Mouse (Mus musculus): ENCODE data around the gene Slc41a3.

Slc41a3 gene

DNA sequence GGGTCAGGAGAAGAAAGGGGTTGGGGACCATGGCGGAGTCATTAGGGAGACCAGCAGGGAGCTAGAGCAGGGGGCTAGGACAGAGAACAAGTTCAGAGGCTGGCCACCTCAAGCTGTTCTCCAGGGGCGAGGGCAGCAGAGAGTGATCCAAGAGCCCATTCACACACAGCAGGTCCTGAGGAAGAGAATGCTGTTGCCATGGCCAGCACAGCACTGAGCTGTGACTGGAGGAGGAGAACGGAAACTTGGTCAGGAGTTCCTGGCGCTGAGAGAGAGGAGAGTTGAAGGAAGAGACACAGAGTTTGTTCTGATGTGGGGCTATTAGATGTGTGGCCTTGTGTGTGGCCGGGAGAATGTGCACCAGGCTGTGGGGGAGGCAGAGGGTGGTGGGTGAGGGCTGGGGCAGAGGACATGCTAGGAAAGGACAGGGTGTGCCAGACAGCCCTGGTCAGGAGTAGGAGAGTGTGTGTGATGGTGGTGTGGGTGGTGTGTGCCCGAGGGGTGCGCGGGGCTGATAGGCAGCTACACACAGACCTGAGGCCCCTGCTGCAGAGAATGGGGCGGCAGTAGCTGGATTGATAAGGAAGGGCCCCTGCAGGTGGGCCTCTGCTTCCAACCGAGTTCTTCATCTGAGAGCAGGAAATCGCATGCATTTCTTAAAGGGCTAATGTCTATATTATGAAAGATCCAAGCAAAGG, 18.4 kb downstream of the Slc41a3 start:
- intact Hi-C loops (cut with DNase I) = no loop called here

DNA sequence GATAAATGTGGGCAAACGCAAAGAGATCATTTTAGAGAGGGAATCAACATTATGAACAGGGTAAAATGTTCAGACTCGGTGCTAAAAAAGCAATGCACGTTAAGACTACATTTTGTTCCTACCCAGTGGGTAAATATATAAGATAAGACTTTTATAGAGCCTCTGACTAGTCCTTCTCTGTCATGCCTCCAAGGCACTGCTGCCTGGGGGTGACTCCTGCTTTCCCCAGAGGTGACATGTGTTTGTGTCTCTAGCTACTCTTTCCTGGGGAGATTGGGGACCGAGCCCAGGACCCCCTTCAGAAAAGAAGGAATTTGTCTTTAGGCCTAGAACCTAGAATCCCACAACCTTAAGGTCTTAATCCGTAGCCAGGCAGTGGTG, 18.9 kb downstream of the Slc41a3 start:
- intact Hi-C loops (cut with DNase I) = no loop called here

DNA sequence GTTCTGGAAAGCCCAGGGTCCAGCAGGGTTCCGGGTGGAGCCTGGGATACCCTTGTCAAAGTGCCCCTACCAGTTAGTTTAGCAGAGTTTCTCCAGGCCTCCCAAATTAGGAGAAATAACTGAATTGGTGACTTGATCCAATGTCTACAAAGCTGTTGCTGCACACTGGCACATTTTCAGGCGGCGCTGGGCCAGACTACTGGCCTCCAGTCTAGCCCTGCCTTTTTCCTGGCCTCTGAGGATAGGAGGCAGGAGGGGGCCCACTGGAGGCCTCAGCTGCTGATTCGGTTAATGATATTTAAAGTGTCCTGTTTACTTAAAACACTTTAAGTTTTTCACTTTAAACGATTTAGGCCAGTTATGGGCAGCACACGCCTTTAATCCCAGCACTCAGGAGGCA, 19.7 kb downstream of the Slc41a3 start:
- intact Hi-C loops (cut with DNase I) = loop anchor here (2.0 kb wide), 1 partner anchor 17 kb away; no protein-coding TSS in a partner anchor

DNA sequence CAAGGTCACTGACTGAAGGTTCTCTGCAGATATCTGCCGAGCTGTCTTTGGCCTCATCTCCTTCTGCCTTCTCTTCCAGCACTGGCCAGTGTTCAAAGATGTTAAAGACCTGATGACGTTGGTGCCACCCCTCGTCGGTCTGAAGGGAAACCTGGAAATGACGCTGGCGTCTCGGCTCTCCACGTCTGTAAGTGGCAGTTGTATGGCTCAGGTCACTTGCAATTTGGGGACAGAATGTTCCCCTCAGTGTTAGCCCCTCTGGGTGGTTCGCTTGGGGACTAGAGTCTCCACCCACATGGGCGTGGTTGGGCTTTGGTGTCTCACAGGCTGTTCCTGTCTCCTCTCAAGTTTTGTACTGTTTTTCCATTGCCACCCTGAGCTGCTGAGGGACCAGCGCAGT, 20.2 kb downstream of the Slc41a3 start:
- intact Hi-C loops (cut with DNase I) = loop anchor here (2.0 kb wide), 1 partner anchor 18 kb away; no protein-coding TSS in a partner anchor

DNA sequence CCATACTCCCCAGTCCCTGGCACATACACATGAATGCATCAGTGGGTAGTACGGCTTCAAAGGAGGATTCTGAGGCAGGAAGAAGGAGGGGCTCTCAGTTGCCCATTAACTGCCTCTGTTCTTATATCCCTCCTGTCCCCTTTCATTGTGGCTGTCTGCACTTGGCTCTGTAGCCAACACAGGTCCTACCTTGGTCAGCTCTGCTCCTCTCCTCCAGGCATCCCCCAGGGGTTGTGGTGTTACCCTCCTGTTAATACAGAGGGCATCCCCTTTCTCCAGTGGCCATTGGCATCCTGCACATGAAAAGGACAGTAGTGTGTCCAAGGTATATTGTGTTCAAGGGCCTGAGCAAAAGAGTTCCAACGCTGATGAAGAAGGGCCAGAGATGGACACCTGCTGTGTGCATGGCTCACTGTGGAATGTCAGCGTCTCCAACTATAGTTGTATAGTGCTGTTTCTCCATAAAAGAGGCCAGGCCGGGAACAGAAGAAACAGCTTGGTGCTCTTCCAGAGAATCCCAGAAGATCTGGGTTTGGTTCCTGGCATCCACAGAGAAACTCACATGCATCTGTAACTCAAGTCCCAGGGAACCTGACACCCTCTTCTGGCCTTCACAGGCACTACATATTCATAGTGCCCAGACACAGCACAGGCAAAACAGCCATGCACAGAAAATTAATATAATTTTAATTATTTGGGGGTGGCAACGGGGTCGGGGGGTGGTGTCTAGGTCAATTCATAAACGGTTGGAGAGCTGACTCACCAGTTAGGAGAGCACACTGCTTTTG, 20.9 kb downstream of the Slc41a3 start:
- intact Hi-C loops (cut with DNase I) = loop anchor here (2.0 kb wide), 1 partner anchor 19 kb away; no protein-coding TSS in a partner anchor

DNA sequence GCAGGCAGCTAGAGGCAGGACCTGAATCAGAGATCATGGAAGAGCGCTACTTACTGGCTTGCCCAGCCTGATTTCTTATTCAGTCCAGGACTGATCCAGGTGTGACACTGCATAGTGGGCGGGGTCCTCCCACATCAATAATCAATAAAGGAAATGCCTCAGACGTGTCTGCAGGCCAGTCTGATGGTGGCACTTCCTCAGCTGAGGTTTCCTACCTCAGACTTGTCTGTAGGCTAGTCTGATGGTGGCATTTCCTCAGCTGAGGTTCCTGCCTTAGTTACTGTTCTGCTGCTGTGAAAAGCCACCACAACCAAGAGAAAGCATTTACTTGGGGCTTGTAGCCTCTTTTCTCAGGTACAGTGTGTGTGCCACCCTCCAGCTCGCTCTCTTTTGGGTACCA, 23.0 kb downstream of the Slc41a3 start:
- intact Hi-C loops (cut with DNase I) = no loop called here

DNA sequence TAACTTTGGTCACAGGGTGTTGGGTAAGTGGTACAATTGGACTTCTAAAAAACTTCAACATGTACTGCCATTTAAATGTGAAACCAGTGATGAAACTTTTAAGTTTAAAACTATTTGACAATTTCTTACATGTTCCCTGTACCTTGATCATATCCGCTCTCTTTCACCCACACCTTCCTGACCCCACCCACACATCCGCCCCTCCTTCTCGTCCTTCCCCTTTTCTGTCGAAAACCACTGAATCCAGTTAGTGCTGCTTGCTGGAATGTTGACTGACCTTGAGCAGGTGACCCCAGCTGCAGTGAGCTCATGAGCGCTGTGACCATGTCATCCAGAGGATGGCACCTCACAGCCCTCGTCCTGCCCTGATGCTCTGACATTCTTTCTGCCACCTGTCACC, 25.0 kb downstream of the Slc41a3 start:
- intact Hi-C loops (cut with DNase I) = no loop called here

DNA sequence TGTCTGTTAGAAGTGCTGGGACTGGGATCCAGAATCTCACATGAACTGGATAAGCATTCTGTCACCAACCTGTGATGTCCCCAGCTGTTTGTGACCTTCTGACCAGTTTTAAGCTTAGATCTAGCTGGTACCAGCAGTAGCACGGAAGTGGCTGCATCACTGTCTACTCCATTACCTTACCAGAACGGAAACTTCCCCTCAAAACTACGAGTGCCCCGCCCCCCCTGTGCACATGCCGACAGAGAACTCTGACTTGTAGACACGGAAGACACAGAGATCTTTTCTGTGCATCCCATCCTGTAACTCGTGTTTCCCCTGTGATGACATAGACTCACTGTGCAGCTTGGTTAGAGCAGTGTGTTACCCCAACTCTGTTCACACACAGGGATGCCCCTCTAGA, 25.9 kb downstream of the Slc41a3 start:
- intact Hi-C loops (cut with DNase I) = no loop called here

DNA sequence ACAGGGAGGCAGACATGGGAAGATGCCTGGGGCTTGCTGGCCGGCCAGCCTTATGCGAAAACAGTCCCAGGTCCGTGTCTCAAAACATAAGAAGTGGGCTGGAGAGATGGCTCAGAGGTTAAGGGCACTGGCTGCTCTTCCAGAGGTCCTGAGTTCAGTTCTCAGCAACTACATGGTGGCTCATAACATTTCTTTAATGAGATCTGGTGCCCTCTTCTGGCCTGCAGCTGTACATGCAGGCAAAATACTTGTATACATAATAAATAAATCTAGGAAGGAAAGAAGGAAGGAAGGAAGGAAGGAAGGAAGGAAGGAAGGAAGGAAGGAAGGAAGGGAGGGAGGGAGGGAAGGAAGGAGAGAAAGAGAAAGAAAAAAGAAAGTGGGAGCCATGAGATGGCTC, 28.0 kb downstream of the Slc41a3 start:
- intact Hi-C loops (cut with DNase I) = loop anchor here (2.0 kb wide), 1 partner anchor 26 kb away; no protein-coding TSS in a partner anchor

DNA sequence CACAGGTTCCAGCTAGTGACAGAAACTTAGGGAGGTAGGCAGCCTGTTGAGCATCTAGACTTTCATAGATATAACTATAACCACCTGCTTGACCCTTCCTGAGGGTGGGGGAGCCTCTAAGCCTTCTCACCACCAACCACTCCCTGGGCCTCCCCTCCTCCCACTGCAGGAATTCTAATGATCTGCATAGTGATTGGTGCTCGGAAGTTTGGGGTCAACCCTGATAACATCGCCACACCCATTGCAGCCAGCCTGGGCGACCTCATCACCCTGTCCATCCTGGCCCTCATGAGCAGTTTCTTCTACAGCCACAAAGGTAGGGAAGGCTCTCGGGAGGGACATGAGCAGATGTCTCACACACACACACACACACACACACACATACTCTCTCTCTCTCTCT, 30.6 kb downstream of the Slc41a3 start:
- intact Hi-C loops (cut with DNase I) = no loop called here

DNA sequence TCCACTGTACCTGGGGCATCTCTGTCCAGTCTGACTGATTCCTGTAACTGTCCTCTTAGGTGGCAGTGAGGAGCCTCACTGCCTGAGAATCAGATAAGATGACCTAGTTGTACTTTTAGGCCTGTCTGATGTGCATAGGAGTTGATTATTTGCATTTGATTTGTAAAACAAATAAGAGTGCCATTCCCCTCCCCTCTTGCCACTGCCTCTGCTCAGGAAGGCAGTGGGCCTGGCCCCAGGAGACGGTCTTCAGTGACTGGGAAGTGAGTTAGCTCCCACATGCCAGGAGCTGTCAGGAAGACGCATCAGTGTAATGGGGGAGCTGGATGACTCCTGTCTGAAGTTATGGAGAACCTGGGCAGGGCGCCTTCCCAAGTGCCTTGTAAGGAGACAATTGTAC, 31.1 kb downstream of the Slc41a3 start:
- intact Hi-C loops (cut with DNase I) = no loop called here

DNA sequence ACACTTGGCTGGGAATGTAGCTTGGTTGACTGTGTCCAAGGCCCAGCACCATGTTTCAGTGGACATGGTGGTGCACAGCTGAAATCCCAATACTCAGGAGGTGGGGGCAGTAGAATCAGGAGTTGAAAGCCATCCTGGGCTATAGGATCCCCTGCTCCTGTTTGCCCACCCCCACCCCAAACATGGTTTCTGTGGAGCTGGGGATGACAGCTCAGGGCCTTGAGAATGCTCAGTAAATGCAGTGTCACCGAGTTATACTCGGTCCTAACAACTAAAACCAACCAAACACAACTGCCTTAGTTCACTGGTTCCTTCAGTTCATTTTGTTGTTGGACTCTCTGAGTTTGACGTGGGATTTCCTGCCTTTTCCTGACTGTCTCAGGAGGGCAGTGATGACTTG, 38.5 kb downstream of the Slc41a3 start:
- intact Hi-C loops (cut with DNase I) = no loop called here

DNA sequence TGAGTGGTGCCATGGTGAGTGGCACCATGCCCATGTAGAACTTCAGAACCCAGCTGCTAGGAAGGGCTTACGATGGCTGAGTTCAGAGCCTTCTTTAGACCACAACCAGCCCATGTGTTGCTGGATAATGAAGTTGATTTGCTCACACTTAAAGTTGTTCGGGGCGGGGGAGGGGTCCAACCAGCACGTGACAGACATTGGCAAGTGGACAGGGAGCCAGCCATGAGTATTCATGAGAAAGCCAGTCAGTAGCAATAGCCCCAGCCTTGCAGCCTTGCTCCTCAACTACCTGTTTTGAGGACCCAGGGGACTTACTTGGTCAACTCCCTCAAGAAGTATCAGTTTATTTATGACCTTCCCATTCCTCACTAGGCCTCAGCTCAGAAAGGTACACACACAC, 40.4 kb downstream of the Slc41a3 start:
- intact Hi-C loops (cut with DNase I) = no loop called here

DNA sequence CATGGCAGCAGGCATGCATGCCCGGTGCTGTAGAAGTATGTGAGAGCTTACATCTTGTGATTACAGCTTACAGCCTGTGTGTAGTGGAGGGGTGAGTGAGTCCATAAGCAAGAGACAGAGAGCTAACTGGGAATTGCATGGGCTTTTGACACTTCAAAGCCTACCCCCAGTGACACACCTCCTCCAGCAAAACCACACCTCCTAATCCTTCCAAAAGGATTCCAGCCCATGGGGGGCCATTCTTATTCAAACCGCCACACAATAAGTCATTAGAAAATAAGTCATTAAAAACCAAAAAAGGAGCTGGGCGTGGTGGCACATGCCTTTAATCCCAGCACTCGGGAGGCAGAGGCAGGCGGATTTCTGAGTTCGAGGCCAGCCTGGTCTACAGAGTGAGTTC, 43.9 kb downstream of the Slc41a3 start:
- intact Hi-C loops (cut with DNase I) = no loop called here

DNA sequence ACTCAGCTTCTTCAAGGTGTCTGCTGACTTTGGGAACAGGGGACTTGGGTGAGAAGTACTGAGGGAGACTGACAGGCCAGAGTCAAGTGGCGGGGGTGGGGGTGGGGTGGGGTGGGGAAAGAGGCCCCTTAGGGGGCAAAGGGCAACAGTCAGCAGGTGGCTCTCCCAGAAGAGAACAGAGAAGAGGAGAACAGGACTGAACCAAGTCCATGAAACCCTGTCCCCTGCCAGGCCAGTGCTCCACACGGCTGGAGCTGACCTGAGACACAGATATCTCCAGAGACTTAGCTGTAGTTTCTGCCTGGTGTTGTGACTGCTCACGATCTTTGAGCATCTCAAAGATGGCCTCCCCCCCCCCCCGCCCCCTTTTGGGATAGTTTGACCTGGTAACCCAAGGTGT, 44.8 kb downstream of the Slc41a3 start:
- intact Hi-C loops (cut with DNase I) = no loop called here

DNA sequence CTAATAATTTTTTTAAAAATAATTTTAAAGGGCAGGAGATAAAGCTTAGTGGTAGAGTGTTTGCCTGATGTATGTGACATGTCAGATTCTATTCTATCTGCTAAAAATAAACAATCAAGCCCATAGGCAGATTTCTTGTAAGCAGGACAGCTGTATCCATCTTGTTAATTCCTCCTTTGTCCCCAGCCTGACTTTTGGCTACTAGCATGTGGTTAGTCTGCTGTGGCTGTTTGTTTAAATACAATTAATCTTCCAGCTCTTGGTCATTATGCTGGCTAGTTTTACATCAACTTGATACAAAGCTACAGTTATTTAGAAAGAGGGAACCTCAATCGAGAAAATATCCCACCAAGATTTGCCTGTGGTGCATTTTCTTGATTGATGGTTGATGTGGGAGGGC, 46.1 kb downstream of the Slc41a3 start:
- intact Hi-C loops (cut with DNase I) = loop anchor here (5.0 to 10.0 kb wide), 2 partner anchors 43 to 164 kb away; no protein-coding TSS in a partner anchor

DNA sequence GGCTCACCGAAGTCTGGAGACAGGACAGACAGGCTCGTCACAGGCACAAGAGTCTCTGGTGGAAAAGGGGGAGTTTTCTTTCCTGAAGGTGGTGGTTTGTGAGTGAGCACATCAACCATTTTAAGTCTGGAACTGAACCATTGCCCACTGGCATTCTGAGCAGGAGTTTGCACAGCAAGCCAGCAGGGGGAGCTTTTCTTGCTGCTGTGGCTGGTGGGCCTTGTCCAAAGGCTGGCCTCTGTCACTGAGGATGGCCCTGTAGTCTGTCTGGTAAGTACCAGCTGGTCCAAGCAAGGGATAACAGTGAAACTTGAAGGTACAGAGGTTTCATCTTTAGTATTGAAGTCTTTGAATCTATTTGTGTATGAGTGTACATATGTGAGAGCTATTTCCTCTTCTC, 49.2 kb downstream of the Slc41a3 start:
- intact Hi-C loops (cut with DNase I) = loop anchor here (2.0 to 10.0 kb wide), 3 partner anchors 46 to 161 kb away; no protein-coding TSS in a partner anchor

DNA sequence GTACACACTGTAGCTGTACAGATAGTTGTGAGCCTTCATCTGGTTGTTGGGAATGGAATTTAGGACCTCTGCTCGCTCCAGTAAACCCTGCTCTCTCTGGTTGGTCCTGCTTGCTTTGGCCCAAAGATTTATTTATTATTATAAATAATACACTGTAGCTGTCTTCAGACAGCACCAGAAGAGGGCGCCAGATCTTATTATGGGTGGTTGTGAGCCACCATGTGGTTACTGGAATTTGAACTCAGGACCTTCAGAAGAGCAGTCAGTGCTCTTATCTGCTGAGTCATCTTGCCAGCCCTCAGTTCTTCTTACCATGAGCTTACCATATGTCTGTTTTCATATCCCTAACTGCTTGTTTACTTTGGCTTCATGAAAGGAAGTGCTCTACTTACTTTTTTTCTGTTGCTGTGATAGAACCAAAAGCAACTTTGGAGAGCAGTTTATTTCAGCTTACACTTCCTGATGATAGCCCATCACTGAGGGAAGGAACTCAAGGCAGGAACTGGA, 51.9 kb downstream of the Slc41a3 start:
- intact Hi-C loops (cut with DNase I) = loop anchor here (10.0 kb wide), 1 partner anchor 158 kb away; no protein-coding TSS in a partner anchor

DNA sequence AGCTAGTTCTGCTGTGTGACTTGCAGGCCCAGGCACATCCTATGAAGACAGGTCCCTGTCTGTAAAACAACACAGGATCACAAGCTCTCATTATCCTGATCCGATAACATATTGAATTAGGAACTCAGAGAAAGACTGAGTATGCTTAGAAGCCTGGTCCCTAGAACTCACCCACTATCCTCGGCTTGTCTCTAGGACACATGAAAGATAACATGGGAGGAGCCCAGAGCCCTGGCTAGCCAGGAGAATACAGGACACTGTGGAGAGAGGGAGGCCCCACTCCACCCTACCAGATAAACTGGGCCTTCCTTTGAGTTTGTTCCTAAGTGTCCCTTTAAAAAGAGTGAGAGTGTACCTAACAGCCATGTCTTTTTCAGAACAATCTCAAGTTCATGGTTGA, 55.4 kb downstream of the Slc41a3 start:
- intact Hi-C loops (cut with DNase I) = loop anchor here (10.0 kb wide), 1 partner anchor 155 kb away; no protein-coding TSS in a partner anchor

DNA sequence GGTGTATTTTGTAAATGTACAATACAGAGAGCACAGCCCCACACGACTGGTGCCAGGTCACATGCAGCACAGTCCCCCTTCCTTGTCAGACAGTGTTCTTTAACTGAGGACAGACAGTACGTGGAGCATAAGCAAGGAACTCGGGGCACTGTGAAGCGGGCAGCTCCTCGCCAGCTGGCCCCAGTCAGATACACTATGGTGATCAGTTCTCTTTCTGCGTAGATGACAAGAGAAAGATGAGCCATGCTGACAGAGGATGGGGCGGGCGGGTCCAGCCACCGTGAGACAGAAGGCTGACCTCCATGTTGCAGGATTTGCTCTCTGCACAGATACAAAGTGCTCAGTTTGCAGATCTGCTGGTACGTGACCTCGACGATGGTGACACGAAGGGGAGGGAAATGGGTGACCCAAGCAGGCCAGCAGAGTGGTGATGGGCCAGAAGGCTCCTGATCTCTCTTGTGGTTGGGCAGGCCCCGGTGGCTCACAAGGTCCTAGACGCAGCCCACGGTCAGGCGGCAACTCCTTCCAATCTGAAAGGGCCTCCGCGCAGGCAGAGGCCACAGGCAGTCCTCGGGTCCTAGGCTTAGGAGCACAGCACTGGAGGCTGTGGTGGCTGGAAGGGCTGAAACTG, 56.0 kb downstream of the Slc41a3 start:
- intact Hi-C loops (cut with DNase I) = no loop called here

DNA sequence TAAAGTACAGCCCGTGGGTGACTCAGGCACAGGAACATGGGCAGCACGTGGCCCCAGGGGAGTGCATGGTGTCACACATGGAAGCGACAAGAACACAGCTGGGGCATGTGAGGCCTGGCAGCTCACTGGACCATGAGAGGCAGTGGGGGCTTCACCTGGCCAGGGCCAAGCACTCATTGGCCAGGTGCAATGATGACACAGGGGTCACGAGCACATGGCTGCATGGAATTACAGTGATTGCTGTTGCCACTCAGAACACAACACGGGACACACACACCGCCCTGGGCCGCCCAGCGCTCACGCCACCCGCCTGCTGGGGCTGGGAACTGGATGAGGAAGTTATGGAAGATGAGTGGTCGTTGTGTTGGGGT, 56.5 kb downstream of the Slc41a3 start:
- intact Hi-C loops (cut with DNase I) = no loop called here

DNA sequence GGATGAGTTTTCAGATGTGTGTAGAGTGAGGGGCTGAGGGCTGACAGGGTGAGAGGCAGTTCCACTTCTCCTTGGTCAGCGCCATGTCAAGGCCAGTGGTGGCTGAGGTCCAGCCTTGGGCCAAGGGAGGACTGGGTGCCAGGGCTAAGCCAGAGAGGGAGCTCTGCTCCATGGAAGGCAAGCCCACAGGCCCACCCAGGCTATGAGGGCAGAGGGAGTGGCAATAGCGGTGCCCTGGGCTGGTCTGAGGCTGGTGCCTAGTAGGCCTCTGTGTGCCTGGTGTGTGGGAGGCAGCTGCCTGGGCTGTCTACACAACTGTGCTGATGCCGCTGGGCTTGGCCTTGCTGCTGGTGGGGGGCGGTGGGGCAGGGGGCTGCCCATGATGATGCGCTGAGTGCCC, 57.6 kb downstream of the Slc41a3 start:
- intact Hi-C loops (cut with DNase I) = no loop called here

All from adrenal gland (tissue).